Mouse (Mus musculus): Measurements from ENCODE around the gene 4921517D22Rik. TPM values are rescaled to one million over a fixed set of nuclear protein-coding genes. Genes with fewer than 3 reads are reported as not detected.
A peak's percentile ranks its signal among the peaks of the same experiment; 100 is the strongest.

4921517D22Rik gene
- polyA plus RNA-seq, 3 experiments from 2014 or later = not detected

DNA sequence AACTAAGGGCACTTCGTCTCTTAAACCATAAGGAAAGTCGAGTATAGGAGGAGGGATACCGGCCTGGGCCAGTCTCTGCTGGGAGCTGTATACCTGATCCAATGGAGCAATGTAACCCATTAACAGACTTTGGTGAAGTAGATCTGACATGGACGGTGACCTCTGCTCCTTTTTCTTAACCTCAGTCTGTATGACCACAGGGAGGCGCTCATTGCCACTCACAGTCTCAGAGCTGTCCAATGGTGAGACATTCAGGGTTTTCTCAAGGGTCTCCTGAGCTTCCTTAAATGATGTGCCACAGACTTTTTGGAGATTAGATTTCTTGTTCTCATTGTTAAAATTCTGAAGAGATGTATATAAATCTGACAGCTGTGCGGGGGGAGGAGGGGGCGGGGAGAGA is 3.3 kb downstream of the 4921517D22Rik start:
- ATAC-seq = no peak

- no peak for ATAC-seq
Measured at GRCm38 (mm10) chr13:59689843-59690242, 4.1 kb downstream of the 4921517D22Rik start.

DNA sequence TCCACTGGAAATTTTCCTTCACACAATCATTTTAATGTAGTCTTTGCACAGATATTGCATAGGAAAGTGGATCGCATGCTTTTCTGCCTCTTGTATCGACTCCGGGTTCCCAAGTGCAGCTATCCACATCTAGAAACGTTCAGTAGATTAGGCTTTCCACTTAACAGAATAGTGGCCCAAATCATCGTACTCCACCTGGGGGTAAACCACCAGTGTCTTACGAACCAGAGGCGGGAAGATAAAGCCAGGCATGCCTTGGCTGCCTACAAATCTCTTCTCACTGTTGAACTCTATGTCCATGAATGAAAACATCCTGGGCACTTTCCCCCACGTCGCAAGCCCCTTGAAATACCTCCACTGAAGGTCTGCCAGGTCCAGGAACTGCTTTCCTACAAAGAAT is 4.6 kb downstream of the 4921517D22Rik start:
- no peak for ATAC-seq

DNA sequence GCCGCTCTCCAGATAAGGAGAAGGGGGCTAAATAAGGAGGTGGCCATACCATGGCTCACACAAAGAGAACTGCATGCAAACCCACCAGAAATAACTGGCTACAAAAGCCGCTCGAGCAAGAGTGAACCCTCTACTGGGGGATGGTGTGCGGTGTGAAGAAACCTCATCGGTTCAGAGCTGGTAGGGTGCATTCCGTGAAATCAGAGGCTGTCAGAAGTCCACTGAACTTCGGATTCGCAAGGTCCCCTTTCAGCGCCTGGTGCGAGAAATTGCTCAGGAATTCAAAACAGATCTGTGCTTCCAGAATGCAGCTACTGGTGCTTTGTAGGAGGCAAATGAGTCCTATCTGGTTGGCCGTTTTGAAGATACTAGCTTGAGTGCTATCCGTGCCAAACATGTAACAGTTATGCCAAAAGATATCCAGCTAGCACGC is 5.6 kb downstream of the 4921517D22Rik start:
- ATAC-seq = no peak

- no peak for ATAC-seq
Measured at GRCm38 (mm10) chr13:59685236-59685635, 8.7 kb downstream of the 4921517D22Rik start.

- no peak for ATAC-seq
Measured at GRCm38 (mm10) chr13:59682629-59683028, 11.3 kb downstream of the 4921517D22Rik start.

- no peak for ATAC-seq
Measured at GRCm38 (mm10) chr13:59679908-59680307, 14.0 kb downstream of the 4921517D22Rik start.

DNA sequence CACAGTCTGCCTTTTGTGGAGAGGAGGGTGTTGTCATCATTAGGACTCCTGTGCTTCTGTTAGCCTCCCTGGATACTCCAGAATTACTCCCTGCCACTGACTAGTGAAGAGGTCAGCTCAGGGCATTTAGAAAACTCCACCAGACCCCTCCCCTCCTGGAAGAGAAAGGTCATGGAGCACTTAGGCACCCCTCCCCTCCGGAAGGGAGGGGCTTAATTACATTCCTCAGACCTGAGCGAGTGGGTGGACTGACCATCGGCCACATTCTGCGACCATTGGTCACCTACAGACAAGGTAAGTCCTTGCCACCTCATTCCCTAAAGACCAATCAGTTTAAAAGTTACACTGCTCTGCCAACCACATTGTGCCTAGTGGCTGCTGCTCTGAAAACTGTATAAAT is 14.6 kb downstream of the 4921517D22Rik start:
- ATAC-seq = no peak

GRCm38 (mm10) chr13:59676316-59677229 is 17.3 kb downstream of the 4921517D22Rik start:
- no peak for ATAC-seq

GRCm38 (mm10) chr13:59675151-59676011 is 18.5 kb downstream of the 4921517D22Rik start, which contains the start of gene Golm1:
TSS of gene Golm1 (minus strand) at chr13:59675811.
- ATAC-seq = peak; percentile 36

- ATAC-seq = no peak
Measured at GRCm38 (mm10) chr13:59674761-59675150, 19.2 kb downstream of the 4921517D22Rik start.

DNA sequence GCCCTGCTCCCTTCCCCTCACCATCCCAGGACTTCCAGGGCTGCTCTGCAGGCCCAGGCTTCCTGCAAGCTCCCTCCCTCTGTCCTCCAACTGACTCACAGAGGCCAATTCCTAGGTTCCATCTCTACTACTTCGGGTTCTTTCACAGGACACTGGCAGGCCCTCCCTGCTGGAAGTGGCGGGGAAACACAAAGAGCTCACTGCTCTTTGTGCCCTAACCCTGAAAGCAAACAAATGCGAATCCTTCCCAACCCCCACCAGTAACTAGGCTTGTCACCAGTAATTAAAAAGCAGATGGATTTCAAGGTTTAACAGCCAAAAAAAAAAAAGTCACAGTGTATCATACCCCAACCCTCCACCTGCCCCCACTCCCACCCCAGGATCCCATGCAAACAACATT is 19.7 kb downstream of the 4921517D22Rik start:
- no peak for ATAC-seq

GRCm38 (mm10) chr13:59673597-59673996 is 20.3 kb downstream of the 4921517D22Rik start:
- ATAC-seq = no peak

- peak; percentile 58 for ATAC-seq
Measured at GRCm38 (mm10) chr13:59672248-59672647, 21.7 kb downstream of the 4921517D22Rik start.

- ATAC-seq = no peak
Measured at GRCm38 (mm10) chr13:59671521-59671920, 22.4 kb downstream of the 4921517D22Rik start.

DNA sequence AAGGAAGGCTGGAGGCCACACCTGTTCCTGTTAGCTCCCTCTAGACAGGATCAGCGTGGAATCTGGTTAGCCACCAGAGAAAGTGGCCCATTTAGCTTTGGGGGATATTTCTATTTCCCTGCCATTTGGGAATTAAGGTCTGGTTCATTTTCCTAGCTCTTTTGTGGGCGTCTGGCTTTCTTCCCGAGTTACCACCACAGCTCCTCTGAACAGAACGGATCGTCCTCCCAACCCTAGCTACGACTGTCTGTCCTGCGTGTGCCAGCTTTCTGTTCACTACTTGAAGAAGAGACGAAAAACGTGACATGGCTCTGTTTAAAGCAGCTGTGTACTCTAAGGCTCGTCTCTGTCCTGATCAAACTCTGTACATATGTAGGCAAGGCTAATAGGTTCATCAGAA is 24.0 kb downstream of the 4921517D22Rik start:
- no peak for ATAC-seq

GRCm38 (mm10) chr13:59668501-59669093 is 25.3 kb downstream of the 4921517D22Rik start:
- peak; percentile 74 for ATAC-seq

DNA sequence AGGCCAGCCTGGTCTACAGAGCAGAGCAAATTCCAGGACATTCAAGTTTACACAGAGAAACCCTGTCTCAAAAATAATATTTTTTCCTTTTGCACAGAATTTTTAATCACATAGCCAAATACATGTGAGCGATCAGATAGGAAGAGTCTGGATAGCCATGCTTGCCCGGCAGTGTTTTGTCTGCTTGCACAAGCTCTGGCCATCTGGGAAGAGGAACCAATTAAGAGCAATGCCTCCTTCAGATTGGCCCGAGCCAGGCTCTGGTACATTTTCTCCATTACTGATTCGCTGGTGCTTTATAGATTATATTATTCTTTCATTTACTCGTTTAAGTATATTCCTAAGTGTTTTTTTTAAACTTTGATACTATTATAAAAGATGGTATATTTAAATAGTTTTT is 26.1 kb downstream of the 4921517D22Rik start:
- no peak for ATAC-seq

GRCm38 (mm10) chr13:59663939-59664712 is 29.8 kb downstream of the 4921517D22Rik start:
- no peak for ATAC-seq

DNA sequence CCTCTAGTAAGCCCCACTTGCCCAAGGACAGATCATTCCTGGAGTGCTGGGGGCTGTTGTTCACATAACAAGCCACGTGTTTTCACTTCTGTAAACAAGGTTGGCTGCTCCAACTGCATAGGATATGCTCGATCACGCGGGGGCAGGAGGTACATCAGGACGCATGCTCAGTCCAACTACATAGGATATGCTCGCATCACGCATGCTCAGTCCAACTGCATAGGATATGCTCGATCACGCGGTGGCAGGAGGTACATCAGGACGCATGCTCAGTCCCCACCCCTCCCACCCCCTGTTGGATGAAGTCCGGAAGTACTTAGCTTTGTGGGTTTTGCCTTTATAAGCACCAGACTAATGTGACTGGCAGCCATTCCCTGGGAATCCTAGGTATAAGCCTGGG is 31.9 kb downstream of the 4921517D22Rik start:
- no peak for ATAC-seq

GRCm38 (mm10) chr13:59661387-59661786 is 32.5 kb downstream of the 4921517D22Rik start:
- ATAC-seq = no peak

DNA sequence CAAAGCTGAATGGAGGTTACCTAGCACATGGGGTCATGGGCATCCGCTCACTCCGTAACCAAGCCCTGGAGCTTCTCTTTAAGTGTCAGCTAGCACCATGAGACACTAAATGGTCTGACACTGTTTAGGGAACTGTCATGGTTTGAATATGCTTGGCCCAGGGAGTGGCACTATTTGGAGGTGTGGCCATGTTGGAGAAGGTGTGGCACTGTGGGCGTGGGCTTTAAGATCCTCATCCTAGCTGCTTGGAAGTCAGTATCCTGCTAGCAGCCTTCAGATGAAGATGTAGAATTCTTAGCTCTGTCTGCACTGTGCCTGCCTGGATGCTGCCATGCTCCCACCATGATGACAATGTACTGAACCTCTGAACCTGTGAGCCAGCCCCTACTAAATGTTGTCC is 33.5 kb downstream of the 4921517D22Rik start:
- no peak for ATAC-seq
